Mouse (Mus musculus) gastrocnemius, postnatal 36 days (tissue): ENCODE data around the gene Sash1. TPM values are rescaled to one million over a fixed set of nuclear protein-coding genes. Genes with fewer than 3 reads are reported as not detected.

Experiments used
- DNase-seq, 2 experiments: peaks; one replicate each; pipeline ENCODE4 v3.0.0; 2022
- intact Hi-C: fragments of 180-260 bp; cut with DNase I; formaldehyde crosslinking; loops from one replicate; pipeline ENCODE4 v1.15.1; 2025
- total RNA-seq, 2 experiments: library from RNA; stranded (reverse); gene quantifications; 2 replicates each; pipeline ENCODE4 v1.2.3; 2021

Gene Sash1
- total RNA-seq, 2 experiments from 2014 or later, result 11.7 to 13.2 TPM

GRCm38 (mm10) chr10:8762771-8763170, 123.1 kb downstream of the Sash1 start:
- DNase-seq, result no peak
- intact Hi-C loops, result no loop called here

- intact Hi-C loops, result no loop called here
- peak; percentile 51 to 56 for DNase-seq
These were observed 123.6 kb downstream of the Sash1 start for GRCm38 (mm10) chr10:8762209-8762701.

- intact Hi-C loops, result no loop called here
- DNase-seq, result no peak
These were observed 124.2 kb downstream of the Sash1 start for GRCm38 (mm10) chr10:8761656-8762055.

- peak; percentile 48 to 49 for DNase-seq
These were observed 125.3 kb downstream of the Sash1 start for GRCm38 (mm10) chr10:8760598-8760997.

GRCm38 (mm10) chr10:8759228-8759627, 126.6 kb downstream of the Sash1 start:
- peak in 1 of 2 experiments; percentile 7 for DNase-seq
- intact Hi-C loops, result no loop called here

More at GRCm38 (mm10) chr10:8760598-8760997, 125.3 kb downstream of the Sash1 start:
- intact Hi-C loops, result no loop called here

- DNase-seq, result peak in 1 of 2 experiments; percentile 7
These were observed 128.4 kb downstream of the Sash1 start for GRCm38 (mm10) chr10:8757429-8757931.

GRCm38 (mm10) chr10:8756604-8757354, 129.1 kb downstream of the Sash1 start:
- intact Hi-C loops, result no loop called here
- DNase-seq, result peak in 1 of 2 experiments; percentile 40

More at GRCm38 (mm10) chr10:8757429-8757931, 128.4 kb downstream of the Sash1 start:
- intact Hi-C loops, result no loop called here

- DNase-seq, result no peak
- intact Hi-C loops, result no loop called here
These were observed 132.5 kb downstream of the Sash1 start for GRCm38 (mm10) chr10:8753377-8753776.

- intact Hi-C loops, result no loop called here
- DNase-seq, result peak; percentile 65 to 80
These were observed 133.4 kb downstream of the Sash1 start for GRCm38 (mm10) chr10:8752436-8752835.

- intact Hi-C loops, result no loop called here
- DNase-seq, result no peak
These were observed 136.3 kb downstream of the Sash1 start for GRCm38 (mm10) chr10:8749537-8749936.

GRCm38 (mm10) chr10:8747450-8748212, 138.2 kb downstream of the Sash1 start:
- DNase-seq, result no peak

GRCm38 (mm10) chr10:8746082-8746696, 139.7 kb downstream of the Sash1 start:
- DNase-seq, result no peak
- intact Hi-C loops, result no loop called here

More at GRCm38 (mm10) chr10:8747450-8748212, 138.2 kb downstream of the Sash1 start:
- intact Hi-C loops, result no loop called here

GRCm38 (mm10) chr10:8742872-8743271, 143.0 kb downstream of the Sash1 start:
- peak in 1 of 2 experiments; percentile 69 for DNase-seq
- intact Hi-C loops, result loop anchor here (5.0 kb wide), 2 partner anchors 54 to 234 kb away; no protein-coding TSS in a partner anchor

- intact Hi-C loops, result loop anchor here (5.0 kb wide), 2 partner anchors 56 to 236 kb away; no protein-coding TSS in a partner anchor
- DNase-seq, result no peak
These were observed 144.4 kb downstream of the Sash1 start for GRCm38 (mm10) chr10:8741505-8741904.

GRCm38 (mm10) chr10:8740797-8741196, 145.1 kb downstream of the Sash1 start:
- DNase-seq, result no peak
- intact Hi-C loops, result loop anchor here (5.0 kb wide), 2 partner anchors 57 to 237 kb away; no protein-coding TSS in a partner anchor

- intact Hi-C loops, result no loop called here
- DNase-seq, result no peak
These were observed 156.2 kb downstream of the Sash1 start for GRCm38 (mm10) chr10:8729387-8730337.

GRCm38 (mm10) chr10:8719345-8719744, 166.5 kb downstream of the Sash1 start:
- DNase-seq, result no peak
- intact Hi-C loops, result loop anchor here (5.0 to 10.0 kb wide), 2 partner anchors 195 to 397 kb away; no protein-coding TSS in a partner anchor

GRCm38 (mm10) chr10:8718831-8719230, 167.0 kb downstream of the Sash1 start:
- DNase-seq, result no peak

GRCm38 (mm10) chr10:8717171-8717570, 168.7 kb downstream of the Sash1 start:
- DNase-seq, result no peak

More at GRCm38 (mm10) chr10:8718831-8719230, 167.0 kb downstream of the Sash1 start:
- intact Hi-C loops, result loop anchor here (5.0 to 10.0 kb wide), 2 partner anchors 194 to 397 kb away; no protein-coding TSS in a partner anchor

More at GRCm38 (mm10) chr10:8717171-8717570, 168.7 kb downstream of the Sash1 start:
- intact Hi-C loops, result loop anchor here (5.0 to 10.0 kb wide), 2 partner anchors 192 to 395 kb away; no protein-coding TSS in a partner anchor
